Mouse (Mus musculus) kidney, adult 2 months (tissue): ENCODE measurements around the gene Rapgef4.

ENCODE experiments used
- CTCF ChIP-seq: fragments of 200-500 bp; conservative IDR thresholded peaks from 2 replicates; pipeline ENCODE4 v1.5.1; 2011; ENCODE audit warnings: low read depth, mild to moderate bottlenecking, control low read depth, low read length, moderate library complexity, mixed read lengths; ENCODE audit not compliant: insufficient read depth, insufficient read length
- POLR2A ChIP-seq: fragments of 200-500 bp; IDR thresholded peaks from one replicate; pipeline ENCODE4 v1.6.1; 2011; ENCODE audit warnings: low read depth, low read length, control low read depth

- no peak for TF ChIP-seq CTCF
- TF ChIP-seq POLR2A: no peak
Measured at GRCm38 (mm10) chr2:72088886-72089285, 107.8 kb downstream of the Rapgef4 start.
